Mouse (Mus musculus) C2C12 (cell line): ENCODE results near the gene Hnrnpc.

Experiments
- CEBPB ChIP-seq: IDR thresholded peaks from one replicate; pipeline ENCODE4 v1.6.1; 2011; ENCODE audit warnings: low read depth, mild to moderate bottlenecking, control low read depth, moderate library complexity
- CTCF ChIP-seq: IDR thresholded peaks from one replicate; pipeline ENCODE4 v1.5.1; 2011; ENCODE audit not compliant: control insufficient read depth, insufficient read depth, insufficient read length

GRCm38 (mm10) chr14:52152613-52153012 is 48.8 kb upstream of the Hnrnpc start:
- TF ChIP-seq CTCF (no peak), CEBPB (no peak)
